Mouse (Mus musculus) heart, embryonic 12.5 days (tissue): ENCODE data around the gene Mansc4. TPM values are rescaled to one million over a fixed set of nuclear protein-coding genes. Genes with fewer than 3 reads are reported as not detected.

Experiments
- ATAC-seq: fragments of 200-750 bp; cut with Nextera tagmentation; 2 replicates; pipeline ENCODE4 v1.8.0; 2017; ENCODE audit warnings: moderate TSS enrichment, moderate library complexity; ENCODE audit not compliant: insufficient number of reproducible peaks, low FRiP score
- H3K27ac ChIP-seq: fragments of 300-500 bp; sonication (generic); 2 replicates; pipeline ENCODE4 v1.5.1; 2016; ENCODE audit warnings: mild to moderate bottlenecking, moderate library complexity; ENCODE audit not compliant: poor library complexity, severe bottlenecking
- H3K27me3 ChIP-seq: fragments of 300-500 bp; sonication (generic); replicated peaks from 2 replicates; pipeline ENCODE4 v1.6.1; 2016; ENCODE audit warnings: mild to moderate bottlenecking, moderate library complexity
- H3K36me3 ChIP-seq: fragments of 300-500 bp; sonication (generic); 2 replicates; pipeline ENCODE4 v1.6.1; 2016; ENCODE audit warnings: mild to moderate bottlenecking, moderate library complexity
- H3K4me1 ChIP-seq: fragments of 300-500 bp; sonication (generic); replicated peaks from 2 replicates; pipeline ENCODE4 v1.6.1; 2016; ENCODE audit warnings: mild to moderate bottlenecking
- H3K4me2 ChIP-seq: fragments of 300-500 bp; sonication (generic); 2 replicates; pipeline ENCODE4 v1.6.1; 2016; ENCODE audit warnings: mild to moderate bottlenecking, moderate library complexity
- H3K4me3 ChIP-seq: fragments of 300-500 bp; sonication (generic); 2 replicates; pipeline ENCODE4 v1.5.1; 2016; ENCODE audit warnings: mild to moderate bottlenecking
- H3K9ac ChIP-seq: fragments of 300-500 bp; sonication (generic); 2 replicates; pipeline ENCODE4 v1.6.1; 2016; ENCODE audit warnings: mild to moderate bottlenecking, moderate library complexity
- H3K9me3 ChIP-seq: fragments of 300-500 bp; sonication (generic); replicated peaks from 2 replicates; pipeline ENCODE4 v1.6.1; 2016; ENCODE audit warnings: mild to moderate bottlenecking, moderate library complexity
- WGBS: fragments of 180-500 bp; shearing (Covaris S2); methylation state at CpG from one replicate; pipeline ENCODE4 v1.1.7; 2016; 5-methylcytosine and 5-hydroxymethylcytosine counted together
- polyA plus RNA-seq: library from polyadenylated mRNA; unstranded; fragments of >200 nt; fragmentation: Nextera tagmentation; extraction: Ambion mirVana; gene quantifications from 2 replicates; pipeline ENCODE4 v1.2.1, GENCODE M21; 2016

Mansc4 gene
- polyA plus RNA-seq, 1 experiment from 2014 or later, result 0.46 TPM

DNA sequence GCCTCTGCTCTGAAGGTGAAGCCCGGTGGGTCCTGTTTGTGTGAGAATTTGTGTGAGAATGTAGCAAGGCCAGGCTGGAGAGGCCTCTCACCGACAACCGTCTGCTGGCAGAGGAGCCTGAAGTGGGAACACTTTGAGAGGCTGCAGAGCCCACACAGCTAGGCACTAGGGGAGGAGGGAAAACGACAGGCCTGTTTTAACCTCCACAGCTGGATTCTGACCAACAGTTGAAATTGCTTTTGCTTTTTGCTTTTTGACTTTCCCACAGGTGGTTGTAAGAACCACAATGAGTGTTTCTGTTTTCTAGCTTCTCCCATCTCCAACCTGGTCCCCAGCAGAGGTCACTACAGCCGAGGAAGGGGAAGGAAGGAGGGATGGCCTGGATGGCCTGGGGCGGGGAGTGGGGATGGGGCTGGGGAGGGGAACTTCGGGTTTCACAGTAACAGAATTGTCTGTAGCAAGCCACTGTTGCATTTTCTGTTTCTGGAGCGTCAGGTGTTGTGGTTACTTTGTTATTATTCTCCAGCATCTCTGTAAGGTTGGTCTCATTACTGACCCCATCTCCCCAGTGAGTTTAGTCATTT, 10.6 kb upstream of the Mansc4 start:
- Histone ChIP-seq H3K27ac (no peak overlapping the region), H3K36me3 (peaks cover 25% of the 10 kb centered on the region), H3K27me3 (no peaks in the 10 kb centered on the region), H3K4me2 (no peak overlapping the region), H3K9me3 (no peaks in the 10 kb centered on the region), H3K4me3 (no peak overlapping the region), H3K4me1 (peaks cover 50% of the 10 kb centered on the region), H3K9ac (no peak overlapping the region)
- 45% methylated on average over 8 of the region's 8 CpGs for WGBS
- no peak for ATAC-seq

- no peak overlapping the region for H3K4me3 ChIP-seq
- H3K4me2 ChIP-seq, result no peak overlapping the region
- WGBS, result 76% methylated on average over 3 of the region's 3 CpGs
- H3K9me3 ChIP-seq, result no peaks in the 10 kb centered on the region
- peaks cover 54% of the 10 kb centered on the region for H3K4me1 ChIP-seq
- no peak overlapping the region for H3K9ac ChIP-seq
- H3K27me3 ChIP-seq, result no peaks in the 10 kb centered on the region
- H3K27ac ChIP-seq, result no peak overlapping the region
- no peak for ATAC-seq
- H3K36me3 ChIP-seq, result peaks cover 25% of the 10 kb centered on the region
Observed at GRCm38 (mm10) chr6:147096934-147097333, 10.1 kb upstream of the Mansc4 start.

GRCm38 (mm10) chr6:147096109-147096508, 9.3 kb upstream of the Mansc4 start:
- 91% methylated on average over 4 of the region's 4 CpGs for WGBS
- peaks cover 51% of the 10 kb centered on the region for H3K4me1 ChIP-seq
- H3K27ac ChIP-seq, result no peak overlapping the region

GRCm38 (mm10) chr6:147094771-147095170, 7.9 kb upstream of the Mansc4 start:
- 0 out of 2 replicates have a peak, but pooled peaks cover 7% of the 10 kb centered on the region for H3K27me3 ChIP-seq
- no peak overlapping the region for H3K27ac ChIP-seq
- H3K4me3 ChIP-seq, result no peak overlapping the region
- ATAC-seq, result no peak
- no peak overlapping the region for H3K4me2 ChIP-seq
- no peak overlapping the region for H3K9ac ChIP-seq
- H3K9me3 ChIP-seq, result no peaks in the 10 kb centered on the region
- 82% methylated on average over 7 of the region's 7 CpGs for WGBS
- peaks cover 22% of the 10 kb centered on the region for H3K36me3 ChIP-seq
- H3K4me1 ChIP-seq, result peaks cover 49% of the 10 kb centered on the region

More at GRCm38 (mm10) chr6:147096109-147096508, 9.3 kb upstream of the Mansc4 start:
- Histone ChIP-seq H3K4me3 (no peak overlapping the region), H3K9me3 (no peaks in the 10 kb centered on the region), H3K4me2 (no peak overlapping the region), H3K36me3 (peaks cover 22% of the 10 kb centered on the region), H3K27me3 (no peaks in the 10 kb centered on the region), H3K9ac (no peak overlapping the region)
- no peak for ATAC-seq

DNA sequence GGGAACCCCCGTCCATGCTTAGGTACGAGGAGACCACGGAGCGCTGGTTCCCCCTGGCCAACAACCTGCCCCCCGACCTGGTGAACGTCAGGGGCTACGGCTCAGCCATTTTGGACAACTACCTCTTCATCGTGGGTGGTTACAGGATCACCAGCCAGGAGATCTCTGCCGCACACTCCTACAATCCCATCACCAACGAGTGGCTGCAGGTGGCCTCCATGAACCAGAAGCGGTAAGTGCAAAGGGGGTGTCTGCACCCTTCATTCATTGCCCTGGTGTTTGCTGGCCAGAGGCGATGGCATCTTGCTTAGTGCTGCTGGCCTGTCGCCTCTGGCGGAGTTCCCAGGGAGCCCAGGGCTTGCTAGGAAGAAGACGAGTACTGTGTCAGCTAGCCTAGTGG, 5.3 kb upstream of the Mansc4 start:
- peak overlapping the region; percentile 81 for H3K4me3 ChIP-seq
- peak overlapping the region; percentile 91 for H3K9ac ChIP-seq
- H3K4me1 ChIP-seq, result peaks cover 30% of the 10 kb centered on the region
- peak overlapping the region; percentile 72; the same call in 1 of the 2 replicates for H3K27ac ChIP-seq
- 2% methylated on average over 15 of the region's 15 CpGs for WGBS
- H3K36me3 ChIP-seq, result peaks cover 22% of the 10 kb centered on the region
- H3K27me3 ChIP-seq, result peaks cover 10% of the 10 kb centered on the region; the same call in 1 of the 2 replicates
- H3K4me2 ChIP-seq, result peak overlapping the region; percentile 98
- 0 out of 2 replicates have a peak, but pooled peaks have one; percentile 18 for ATAC-seq
- H3K9me3 ChIP-seq, result no peaks in the 10 kb centered on the region

DNA sequence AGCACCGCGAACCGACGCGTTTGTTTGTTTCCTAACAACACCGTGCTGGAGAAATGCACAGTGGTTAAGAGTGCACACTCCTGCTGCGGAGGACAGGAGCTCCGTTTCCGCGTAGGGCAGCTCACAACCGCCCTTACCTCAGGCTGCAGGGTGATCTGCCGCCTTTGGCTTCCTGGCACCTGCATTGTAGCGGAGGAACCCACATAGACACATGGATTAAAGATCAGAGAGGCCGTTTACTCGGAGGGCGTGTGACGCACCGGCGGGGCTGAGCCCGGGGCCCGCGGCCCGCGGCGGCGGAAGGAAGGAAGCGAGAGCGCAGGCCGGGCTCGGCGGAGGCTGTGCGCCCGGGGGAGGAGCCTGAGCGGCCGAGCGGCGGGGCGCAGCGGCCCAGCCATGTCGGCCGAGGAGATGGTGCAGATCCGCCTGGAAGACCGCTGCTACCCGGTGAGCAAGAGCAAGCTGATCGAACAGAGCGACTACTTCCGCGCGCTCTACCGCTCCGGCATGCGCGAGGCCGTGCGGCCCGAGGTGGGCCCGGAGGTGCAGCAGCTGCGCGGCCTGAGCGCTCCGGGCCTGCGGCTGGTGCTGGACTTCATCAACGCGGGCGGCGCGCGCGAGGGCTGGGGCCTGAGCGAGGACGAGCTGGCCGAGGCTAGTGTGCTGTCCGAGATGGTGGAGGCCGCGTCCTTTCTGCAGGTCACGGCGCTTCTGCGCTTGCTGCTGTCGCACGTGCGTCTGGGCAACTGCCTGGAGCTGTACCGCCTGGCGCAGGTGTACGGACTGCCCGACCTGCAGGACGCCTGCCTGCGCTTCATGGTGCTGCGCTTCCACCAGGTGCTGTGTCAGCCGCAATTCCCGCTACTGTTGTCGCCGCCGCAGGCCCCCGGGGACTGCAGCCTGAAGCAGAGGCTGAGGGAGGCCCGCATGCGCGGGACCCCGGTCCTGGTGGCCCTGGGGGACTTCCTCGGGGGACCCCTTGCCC, 4.6 kb upstream of the Mansc4 start, which contains the start of gene Klhl42:
TSS of gene Klhl42 (plus strand) at position 244 of the 985 bp plus-strand sequence.
- Histone ChIP-seq H3K9me3 (no peaks in the 10 kb centered on the region), H3K9ac (peak within 1 kb of the TSS; percentile 91), H3K4me1 (peaks cover 36% of the 10 kb centered on the region), H3K36me3 (peaks cover 22% of the 10 kb centered on the region), H3K27ac (peak within 1 kb of the TSS; percentile 72), H3K4me3 (peak within 1 kb of the TSS; percentile 81), H3K4me2 (peak within 1 kb of the TSS; percentile 98), H3K27me3 (peaks cover 10% of the 10 kb centered on the region; the same call in 1 of the 2 replicates)
- WGBS, result under 1% methylated on average over 99 of the region's 99 CpGs
- ATAC-seq, result peak; percentile 87

- Histone ChIP-seq H3K4me3 (peak overlapping the region; percentile 81; the same call in 1 of the 2 replicates), H3K4me1 (peaks cover 39% of the 10 kb centered on the region), H3K27me3 (peaks cover 10% of the 10 kb centered on the region; the same call in 1 of the 2 replicates), H3K9ac (no peak overlapping the region), H3K9me3 (no peaks in the 10 kb centered on the region), H3K4me2 (peak overlapping the region; percentile 98), H3K36me3 (peaks cover 12% of the 10 kb centered on the region), H3K27ac (no peak overlapping the region)
- 69% methylated on average over 5 of the region's 5 CpGs for WGBS
- ATAC-seq, result no peak
Observed at GRCm38 (mm10) chr6:147090191-147090590, 3.4 kb upstream of the Mansc4 start.

- H3K9me3 ChIP-seq, result no peaks in the 10 kb centered on the region
- WGBS, result 70% methylated on average over 3 of the region's 3 CpGs
- peaks cover 33% of the 10 kb centered on the region for H3K4me1 ChIP-seq
- no peak overlapping the region for H3K4me3 ChIP-seq
- no peak for ATAC-seq
- H3K27me3 ChIP-seq, result peaks cover 10% of the 10 kb centered on the region; the same call in 1 of the 2 replicates
- H3K9ac ChIP-seq, result no peak overlapping the region
- 0 out of 2 replicates have a peak, but pooled peaks cover 4% of the 10 kb centered on the region for H3K36me3 ChIP-seq
- no peak overlapping the region for H3K4me2 ChIP-seq
- no peak overlapping the region for H3K27ac ChIP-seq
Observed at GRCm38 (mm10) chr6:147088517-147088916, 1.7 kb upstream of the Mansc4 start.

GRCm38 (mm10) chr6:147087736-147088135, 904 bp upstream of the Mansc4 start:
- no peak for ATAC-seq
- peaks cover 29% of the 10 kb centered on the region for H3K4me1 ChIP-seq
- H3K9me3 ChIP-seq, result no peaks in the 10 kb centered on the region
- peaks cover 10% of the 10 kb centered on the region; the same call in 1 of the 2 replicates for H3K27me3 ChIP-seq
- H3K9ac ChIP-seq, result no peak overlapping the region
- WGBS, result 51% methylated on average over 6 of the region's 7 CpGs
- no peak overlapping the region for H3K27ac ChIP-seq
- H3K36me3 ChIP-seq, result no peaks in the 10 kb centered on the region
- no peak overlapping the region for H3K4me3 ChIP-seq
- H3K4me2 ChIP-seq, result no peak overlapping the region

- WGBS, result 48% methylated on average over 7 of the region's 7 CpGs
- H3K9ac ChIP-seq, result no peak overlapping the region
- no peaks in the 10 kb centered on the region for H3K36me3 ChIP-seq
- H3K4me2 ChIP-seq, result no peak overlapping the region
- H3K27ac ChIP-seq, result no peak overlapping the region
- no peak for ATAC-seq
- no peaks in the 10 kb centered on the region for H3K9me3 ChIP-seq
- H3K27me3 ChIP-seq, result peaks cover 10% of the 10 kb centered on the region; the same call in 1 of the 2 replicates
- no peak overlapping the region for H3K4me3 ChIP-seq
- H3K4me1 ChIP-seq, result peaks cover 21% of the 10 kb centered on the region
Observed at GRCm38 (mm10) chr6:147085398-147086040, 1.3 kb downstream of the Mansc4 start.
